Mouse (Mus musculus): ENCODE data around the gene Dock4.

Gene Dock4

GRCm38 (mm10) chr12:40445648-40446449 lies at the start of gene Dock4, which contains the start of gene Zfp277:
Gene Dock4, plus strand, starts transcription at chr12:40445952.
Gene Zfp277, minus strand, starts transcription at chr12:40445902.
- DNase-seq = peak; percentile 99

- DNase-seq = no peak
Measured at GRCm38 (mm10) chr12:40398916-40399315, 46.8 kb upstream of the Dock4 start.

GRCm38 (mm10) chr12:40399386-40399785 lies 46.4 kb upstream of the Dock4 start:
- DNase-seq = no peak

- no peak for DNase-seq
Measured at GRCm38 (mm10) chr12:40399812-40400211, 45.9 kb upstream of the Dock4 start.

- DNase-seq = no peak
Measured at GRCm38 (mm10) chr12:40414682-40415311, 31.0 kb upstream of the Dock4 start.

- no peak for DNase-seq
Measured at GRCm38 (mm10) chr12:40415312-40415925, 30.3 kb upstream of the Dock4 start.

GRCm38 (mm10) chr12:40417257-40417656 lies 28.5 kb upstream of the Dock4 start:
- DNase-seq = no peak

GRCm38 (mm10) chr12:40424991-40425390 lies 20.8 kb upstream of the Dock4 start:
- DNase-seq = no peak

GRCm38 (mm10) chr12:40427606-40428005 lies 18.1 kb upstream of the Dock4 start:
- no peak for DNase-seq

GRCm38 (mm10) chr12:40429976-40430375 lies 15.8 kb upstream of the Dock4 start:
- DNase-seq = no peak

- no peak for DNase-seq
Measured at GRCm38 (mm10) chr12:40431075-40431474, 14.7 kb upstream of the Dock4 start.

- no peak for DNase-seq
Measured at GRCm38 (mm10) chr12:40434101-40434500, 11.7 kb upstream of the Dock4 start.

GRCm38 (mm10) chr12:40438049-40438448 lies 7.7 kb upstream of the Dock4 start:
- no peak for DNase-seq

GRCm38 (mm10) chr12:40445206-40445605 lies 546 bp upstream of the Dock4 start:
- no peak for DNase-seq

- DNase-seq = peak; percentile 72
Measured at GRCm38 (mm10) chr12:40446450-40447381, 964 bp downstream of the Dock4 start.

GRCm38 (mm10) chr12:40447561-40448355 lies 2.0 kb downstream of the Dock4 start:
- DNase-seq = peak; percentile 31

GRCm38 (mm10) chr12:40449119-40449795 lies 3.5 kb downstream of the Dock4 start:
- DNase-seq = no peak

- DNase-seq = peak; percentile 47
Measured at GRCm38 (mm10) chr12:40456517-40456916, 10.8 kb downstream of the Dock4 start.

GRCm38 (mm10) chr12:40458977-40459376 lies 13.2 kb downstream of the Dock4 start:
- DNase-seq = no peak

GRCm38 (mm10) chr12:40459673-40460265 lies 14.0 kb downstream of the Dock4 start:
- no peak for DNase-seq
